Mouse (Mus musculus) stomach, postnatal 0 days (tissue): ENCODE measurements around the gene Ints7. TPM values are rescaled to one million over a fixed set of nuclear protein-coding genes. Genes with fewer than 3 reads are reported as not detected.

Experiments
- ATAC-seq: fragments of 200-750 bp; cut with Nextera tagmentation; 2 replicates; pipeline ENCODE4 v1.8.0; 2017; ENCODE audit not compliant: low FRiP score, low TSS enrichment
- DNase-seq: peaks from one replicate; pipeline ENCODE4 v3.0.0-alpha.2; 2016; ENCODE audit warnings: low spot score
- H3K27ac ChIP-seq: fragments of 300-500 bp; sonication (generic); replicated peaks from 2 replicates; pipeline ENCODE4 v1.5.1; 2014; ENCODE audit warnings: mild to moderate bottlenecking, control low read depth
- H3K27me3 ChIP-seq: fragments of 300-500 bp; sonication (generic); 2 replicates; pipeline ENCODE4 v1.6.1; 2014; ENCODE audit warnings: low read length; ENCODE audit not compliant: control insufficient read depth, insufficient read depth
- H3K36me3 ChIP-seq: fragments of 300-500 bp; sonication (generic); 2 replicates; pipeline ENCODE4 v1.6.1; 2014; ENCODE audit warnings: low read length, mixed read lengths; ENCODE audit not compliant: control insufficient read depth, insufficient read depth
- H3K4me1 ChIP-seq: fragments of 300-500 bp; sonication (generic); replicated peaks from 2 replicates; pipeline ENCODE4 v1.6.1; 2014; ENCODE audit warnings: antibody characterized with exemption; ENCODE audit not compliant: control insufficient read depth, insufficient read depth
- H3K4me2 ChIP-seq: fragments of 300-500 bp; sonication (generic); replicated peaks from 2 replicates; pipeline ENCODE4 v1.6.1; 2014; ENCODE audit warnings: low read depth, mild to moderate bottlenecking, control low read depth, moderate library complexity
- H3K4me3 ChIP-seq: fragments of 300-500 bp; sonication (generic); 2 replicates; pipeline ENCODE4 v1.5.1; 2014; ENCODE audit warnings: low read depth, low read length, control low read depth
- H3K9ac ChIP-seq: fragments of 300-500 bp; sonication (generic); 2 replicates; pipeline ENCODE4 v1.6.1; 2014; ENCODE audit warnings: mild to moderate bottlenecking, low read length, control low read depth, mixed read lengths
- H3K9me3 ChIP-seq: fragments of 300-500 bp; sonication (generic); 2 replicates; pipeline ENCODE4 v1.6.1; 2016; ENCODE audit warnings: low read length; ENCODE audit not compliant: control insufficient read depth
- CTCF ChIP-seq: IDR thresholded peaks from 2 replicates; pipeline ENCODE4 v1.5.1; 2016; ENCODE audit warnings: antibody characterized with exemption, low read depth, mild to moderate bottlenecking, moderate library complexity
- EP300 ChIP-seq: optimal IDR thresholded peaks from 2 replicates; pipeline ENCODE3; 2016; ENCODE audit warnings: antibody characterized with exemption
- WGBS: fragments of 180-500 bp; shearing (Covaris S2); extraction: QIAGEN DNeasy Blood & Tissue Kit; methylation state at CpG from one replicate; pipeline ENCODE4 v1.1.7; 2014; 5-methylcytosine and 5-hydroxymethylcytosine counted together
- polyA plus RNA-seq: library from polyadenylated mRNA; unstranded; fragments of >200 nt; fragmentation: Nextera tagmentation; extraction: Ambion mirVana; gene quantifications from 2 replicates; pipeline ENCODE4 v1.2.1, GENCODE M21; 2015

Ints7 gene
- polyA plus RNA-seq, 1 experiment from 2014 or later: 15.1 TPM

DNA sequence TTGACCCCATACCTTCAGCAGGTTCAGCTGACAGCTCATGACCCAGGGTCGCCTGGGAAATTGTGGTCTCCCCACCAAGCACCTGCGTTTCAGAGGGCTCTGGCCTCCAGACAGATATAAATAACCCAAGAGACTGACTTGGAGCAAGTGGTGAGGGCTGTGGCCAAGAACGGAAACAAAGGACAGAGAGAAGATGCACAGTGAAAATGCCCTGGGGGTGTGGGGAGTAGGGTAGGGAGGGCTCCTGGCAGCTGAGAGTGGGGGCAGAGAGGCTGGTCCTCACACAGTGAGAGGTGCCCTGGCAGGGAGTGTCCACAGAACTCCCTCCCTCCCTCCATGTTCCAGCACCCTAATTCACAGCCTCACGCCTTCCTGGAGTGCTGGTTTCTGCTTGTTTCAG, 50.2 kb downstream of the Ints7 start:
- Histone ChIP-seq H3K36me3 (peaks cover 10% of the 10 kb centered on the region; the same call in 1 of the 2 replicates), H3K9ac (no peak overlapping the region), H3K9me3 (no peaks in the 10 kb centered on the region), H3K4me3 (no peak overlapping the region), H3K27me3 (no peaks in the 10 kb centered on the region), H3K4me1 (no peaks in the 10 kb centered on the region), H3K4me2 (no peak overlapping the region), H3K27ac (no peak overlapping the region)
- WGBS: 35% methylated on average over 4 of the region's 4 CpGs
- TF ChIP-seq EP300 (no peak), CTCF (no peak)
- no peak for DNase-seq
- ATAC-seq: no peak

DNA sequence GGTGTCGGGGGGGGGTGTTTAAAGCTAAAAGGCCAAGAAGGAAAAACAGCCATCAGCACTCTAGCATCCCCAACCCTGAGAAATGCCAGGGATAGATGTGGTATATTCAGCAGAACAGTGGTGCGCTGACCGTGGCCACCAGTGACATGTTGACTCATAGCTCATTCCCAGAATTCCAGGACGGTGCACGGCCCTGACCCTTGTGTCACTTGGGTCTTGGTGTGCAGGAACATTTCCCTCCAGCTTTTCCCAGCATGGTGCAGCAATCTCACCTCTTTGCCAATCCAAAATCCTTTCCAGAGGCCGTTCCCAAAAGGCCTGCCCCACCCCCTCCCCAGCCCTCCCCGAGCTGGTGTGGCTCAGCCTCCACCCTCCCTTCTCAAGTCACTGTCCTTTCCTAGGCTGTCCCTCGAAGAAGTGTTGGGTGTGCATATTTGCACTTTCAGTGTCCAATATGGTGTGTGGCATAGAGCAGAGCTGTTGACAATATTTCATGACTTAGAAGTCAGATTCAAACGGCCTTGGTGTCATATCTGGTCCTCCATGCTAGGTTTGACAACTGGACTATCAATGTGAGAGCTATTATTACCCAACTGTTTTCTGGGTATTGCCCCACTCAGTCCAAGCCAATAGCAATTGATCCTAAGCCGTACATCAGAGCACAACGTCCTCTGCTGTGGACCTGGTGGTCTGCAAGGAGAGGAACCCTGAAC, 53.2 kb downstream of the Ints7 start:
- Histone ChIP-seq H3K4me1 (no peaks in the 10 kb centered on the region), H3K9me3 (no peaks in the 10 kb centered on the region), H3K36me3 (no peaks in the 10 kb centered on the region), H3K27me3 (no peaks in the 10 kb centered on the region), H3K9ac (no peak overlapping the region), H3K27ac (no peak overlapping the region), H3K4me3 (no peak overlapping the region), H3K4me2 (no peak overlapping the region)
- 52% methylated on average over 11 of the region's 11 CpGs for WGBS
- ATAC-seq: no peak
- DNase-seq: no peak
- TF ChIP-seq EP300 (no peak), CTCF (no peak)

DNA sequence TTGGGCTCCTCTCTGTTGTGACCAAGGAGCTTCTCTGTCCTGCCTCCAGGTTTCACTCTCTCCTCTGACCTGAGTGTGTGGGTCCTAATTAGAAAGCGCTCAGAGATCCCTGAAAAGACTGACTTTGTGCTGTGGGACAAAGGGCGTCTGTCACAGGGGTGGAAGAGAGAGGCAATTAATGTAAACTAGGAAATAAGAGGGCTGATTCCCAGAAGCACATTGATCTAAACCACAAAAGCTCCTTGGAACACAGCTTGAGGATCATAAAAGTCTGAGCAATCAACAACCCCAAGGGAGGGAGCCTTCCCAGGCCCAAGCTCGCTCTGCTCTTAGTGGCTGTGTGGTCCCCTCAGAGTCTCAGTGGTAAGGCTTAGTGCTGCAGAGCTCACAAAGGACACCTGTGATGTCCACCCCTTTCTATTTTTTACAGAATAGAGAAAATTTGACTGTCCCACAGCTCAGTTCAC, 53.8 kb downstream of the Ints7 start:
- Histone ChIP-seq H3K9me3 (no peaks in the 10 kb centered on the region), H3K4me1 (no peaks in the 10 kb centered on the region), H3K4me3 (no peak overlapping the region), H3K27me3 (no peaks in the 10 kb centered on the region), H3K9ac (no peak overlapping the region), H3K27ac (no peak overlapping the region), H3K4me2 (no peak overlapping the region), H3K36me3 (no peaks in the 10 kb centered on the region)
- WGBS: 70% methylated on average over 3 of the region's 3 CpGs
- TF ChIP-seq CTCF: no peak
- TF ChIP-seq EP300: no peak
- ATAC-seq (no peak), DNase-seq (no peak)

DNA sequence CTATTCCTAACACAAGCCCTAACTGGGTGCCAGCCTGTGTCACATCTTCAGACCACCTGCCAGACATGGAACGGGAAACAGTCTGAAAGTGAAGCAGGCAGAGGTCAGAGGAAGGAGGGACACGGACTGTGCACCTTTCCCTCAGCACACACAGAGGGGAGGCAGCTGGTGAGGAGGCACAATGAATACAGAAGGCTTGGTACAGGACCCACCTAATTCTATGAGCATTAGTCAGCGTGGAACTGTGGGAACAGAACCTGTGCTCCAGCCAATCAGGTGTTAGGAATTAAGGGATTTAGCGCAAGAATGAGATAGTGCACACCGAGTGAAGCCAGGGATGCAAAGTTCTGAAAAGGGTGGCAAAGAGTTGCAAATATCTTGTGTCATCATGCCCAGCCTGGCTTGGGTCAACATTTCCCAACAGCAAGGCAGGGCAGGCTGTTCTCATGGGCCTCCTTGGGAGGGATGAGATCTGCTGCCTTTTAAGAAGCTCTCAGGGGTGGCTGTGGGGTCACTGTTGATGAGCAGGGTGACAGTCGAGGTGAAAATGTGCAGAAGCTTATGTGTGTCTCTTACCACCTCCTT, 57.2 kb downstream of the Ints7 start:
- ATAC-seq (peak; percentile 81), DNase-seq (peak; percentile 26)
- H3K9ac ChIP-seq: no peak overlapping the region
- peak overlapping the region; percentile 67 for H3K27ac ChIP-seq
- no peak for TF ChIP-seq CTCF
- TF ChIP-seq EP300: peak; percentile 61
- H3K27me3 ChIP-seq: no peaks in the 10 kb centered on the region
- no peaks in the 10 kb centered on the region for H3K36me3 ChIP-seq
- H3K4me3 ChIP-seq: no peak overlapping the region
- H3K4me2 ChIP-seq: no peak overlapping the region
- no peaks in the 10 kb centered on the region for H3K4me1 ChIP-seq
- H3K9me3 ChIP-seq: no peaks in the 10 kb centered on the region
- WGBS: 48% methylated on average over 6 of the region's 6 CpGs

DNA sequence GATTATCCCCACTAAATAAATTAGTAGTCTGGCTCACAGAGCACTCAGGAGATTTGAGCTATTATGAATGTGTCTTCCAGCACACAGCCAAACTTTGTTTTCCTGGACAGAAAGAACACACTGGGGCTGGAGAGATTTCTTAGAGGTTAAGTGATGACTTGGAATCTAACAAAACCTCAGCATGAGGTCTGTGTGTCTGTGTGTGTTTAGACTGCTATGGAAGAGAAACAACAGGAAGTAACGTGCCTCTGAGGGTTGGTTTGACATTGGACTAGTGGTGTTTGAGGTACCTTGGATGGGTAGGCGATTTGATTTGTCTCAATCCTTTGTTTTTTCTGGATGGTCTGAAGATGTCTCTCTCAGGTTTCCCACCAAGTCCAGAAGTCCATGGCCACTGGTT, 58.7 kb downstream of the Ints7 start:
- no peak for TF ChIP-seq EP300
- TF ChIP-seq CTCF: no peak
- DNase-seq: no peak
- no peak overlapping the region for H3K9ac ChIP-seq
- no peak for ATAC-seq
- H3K27ac ChIP-seq: peak overlapping the region; percentile 69; the same call in 1 of the 2 replicates
- H3K36me3 ChIP-seq: no peaks in the 10 kb centered on the region
- H3K4me3 ChIP-seq: no peak overlapping the region
- H3K9me3 ChIP-seq: no peaks in the 10 kb centered on the region
- 79% methylated on average over 2 of the region's 2 CpGs for WGBS
- H3K27me3 ChIP-seq: no peaks in the 10 kb centered on the region
- H3K4me2 ChIP-seq: no peak overlapping the region
- H3K4me1 ChIP-seq: no peaks in the 10 kb centered on the region

GRCm38 (mm10) chr1:191638404-191638803, 63.0 kb downstream of the Ints7 start:
- DNase-seq (no peak), ATAC-seq (no peak)
- Histone ChIP-seq H3K36me3 (no peaks in the 10 kb centered on the region), H3K27ac (no peak overlapping the region), H3K4me1 (no peaks in the 10 kb centered on the region), H3K4me3 (no peak overlapping the region), H3K4me2 (no peak overlapping the region), H3K9me3 (no peaks in the 10 kb centered on the region), H3K9ac (no peak overlapping the region), H3K27me3 (no peaks in the 10 kb centered on the region)
- TF ChIP-seq EP300 (no peak), CTCF (no peak)
- WGBS: 64% methylated on average over 2 of the region's 2 CpGs
